Mouse (Mus musculus) retina, adult 2 months (tissue): Measurements from ENCODE around the gene Btbd35f9.
"Not testable (repeated sequence)": the region's sequence is repeated elsewhere in the genome, so short reads cannot be mapped to it uniquely, and the experiment has no call there.

Experiments
- DNase-seq: peaks from one replicate; pipeline ENCODE4 v3.0.0-alpha.2; 2012; ENCODE audit warnings: low read depth, low spot score

Btbd35f9 gene

DNA sequence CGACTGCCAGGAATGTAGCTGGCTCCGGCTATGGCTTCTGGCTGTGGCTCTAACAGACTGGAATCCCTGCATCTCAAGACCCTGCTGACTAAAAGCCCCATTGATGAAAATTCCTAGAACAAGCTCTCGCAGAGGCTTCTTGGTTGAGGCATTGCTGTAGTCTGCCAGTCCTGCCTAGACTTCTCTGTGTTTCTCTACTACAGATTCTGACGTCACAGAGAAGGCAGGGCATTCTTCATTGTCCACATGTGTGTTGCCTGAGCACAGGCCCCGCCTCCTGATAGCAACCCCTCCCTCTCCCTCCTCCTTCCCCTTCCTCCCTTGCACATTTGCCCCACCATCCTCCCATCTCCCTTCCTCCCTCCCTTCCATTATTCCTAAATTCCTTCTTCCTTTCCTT, at the start of gene Btbd35f9:
TSS of gene Btbd35f9 (minus strand) at position 101 of the 400 bp plus-strand sequence.
- not testable (repeated sequence) for DNase-seq
